Comparison of ENCODE assay signal across 13 mouse cellular contexts in the genomic region with DNA sequence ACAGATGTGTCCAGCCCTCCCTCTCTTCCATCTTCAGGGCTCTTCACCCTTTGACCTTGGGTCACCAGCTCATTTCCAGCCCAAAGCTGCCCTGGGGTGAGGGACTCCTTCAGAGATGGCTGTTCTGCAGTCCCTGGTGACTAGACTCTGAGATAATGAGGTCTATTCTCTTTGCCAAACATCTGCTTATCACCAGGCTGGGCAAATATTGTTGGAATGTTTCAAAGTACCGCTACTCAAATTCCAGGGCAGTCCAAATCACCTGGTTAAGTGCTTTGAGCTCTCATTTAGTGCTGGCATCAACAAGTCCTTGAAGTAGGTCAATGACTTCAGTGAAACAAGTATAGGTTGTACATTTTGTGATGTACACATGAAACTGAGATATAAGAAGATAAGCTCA. TPM values are rescaled to one million over a fixed set of nuclear protein-coding genes. Genes with fewer than 3 reads are reported as not detected.
"Had no signal": no experiment of that assay in that cellular context is flagged by ENCODE, and none has a peak within 500 bp of the region (broad histone marks: within the 10 kb centered on the region; RNA-seq: fewer than 3 reads in every experiment).

No protein-coding gene starts in this region.

- H3K27ac ChIP-seq: intestine, embryonic 15.5 days; left cerebral cortex, adult 2 months; limb, embryonic 10.5 days; liver, embryonic 15.5 days; lung, embryonic 15.5 days; midbrain, embryonic 13.5 days; stomach, embryonic 15.5 days had no signal

- H3K9ac ChIP-seq: intestine, embryonic 15.5 days; liver, embryonic 15.5 days; lung, embryonic 15.5 days; midbrain, embryonic 13.5 days; stomach, embryonic 15.5 days had no signal

- H3K4me3 ChIP-seq: intestine, embryonic 15.5 days; left cerebral cortex, adult 2 months; limb, embryonic 10.5 days; liver, embryonic 15.5 days; lung, embryonic 15.5 days; midbrain, embryonic 13.5 days; stomach, embryonic 15.5 days had no signal

- H3K9me3 ChIP-seq: intestine, embryonic 15.5 days; limb, embryonic 10.5 days; liver, embryonic 15.5 days; lung, embryonic 15.5 days; midbrain, embryonic 13.5 days; stomach, embryonic 15.5 days had no signal

- H3K36me3 ChIP-seq: intestine, embryonic 15.5 days; limb, embryonic 10.5 days; liver, embryonic 15.5 days; lung, embryonic 15.5 days; midbrain, embryonic 13.5 days; stomach, embryonic 15.5 days had no signal

- ATAC-seq: intestine, embryonic 15.5 days; midbrain, embryonic 13.5 days had no signal

- H3K4me1 ChIP-seq: limb, embryonic 10.5 days; liver, embryonic 15.5 days; lung, embryonic 15.5 days; midbrain, embryonic 13.5 days; stomach, embryonic 15.5 days had no signal

- H3K27me3 ChIP-seq: intestine, embryonic 15.5 days; liver, embryonic 15.5 days; midbrain, embryonic 13.5 days; stomach, embryonic 15.5 days had no signal

- H3K4me2 ChIP-seq: intestine, embryonic 15.5 days; liver, embryonic 15.5 days; lung, embryonic 15.5 days; midbrain, embryonic 13.5 days; stomach, embryonic 15.5 days had no signal

- DNase-seq: kidney, adult 8-10 months; kidney, postnatal 14 days; right cerebral cortex, postnatal 14 days; thymus, postnatal 36 days had no signal

RNA-seq across cellular contexts. Expression of a gene that starts 57.3 kb away (rescaled TPM):
- polyA plus RNA-seq: intestine, embryonic 15.5 days; liver, embryonic 15.5 days; midbrain, embryonic 13.5 days; spleen, adult 2 months; stomach, embryonic 15.5 days; testis, adult 2 months had no signal
